Mouse (Mus musculus): ENCODE measurements at regions not wholly inside any gene's neighbourhood (a gene's known extent, or its start where the extent isn't known, plus 50 kb on each side); places are given as distances from the start of the nearest gene placed in this dataset.

DNA sequence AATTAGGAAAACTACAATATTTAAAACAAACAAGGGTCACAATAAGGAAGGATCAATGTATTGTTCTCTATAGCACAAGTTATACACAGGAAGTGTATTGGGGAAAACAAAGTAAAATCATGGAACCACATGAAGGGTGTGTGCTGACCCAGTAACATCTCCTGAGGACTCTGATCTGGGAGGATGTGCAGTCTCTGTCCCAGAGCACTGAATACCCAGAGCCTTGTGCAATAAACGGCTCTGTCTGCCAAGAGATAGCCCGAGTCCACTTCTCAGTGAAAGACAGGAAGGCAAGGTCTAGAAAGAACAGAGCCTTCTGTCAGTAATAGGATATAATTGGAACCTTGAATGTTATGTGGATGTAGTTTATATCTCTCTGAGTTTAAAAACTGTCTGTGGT lies 56.3 kb upstream of the Hbs1l start:
- TF ChIP-seq POLR2A (IDR thresholded peaks at IDR 0.05; ENCODE audit: borderline replicate concordance, extremely low read depth, insufficient read depth, insufficient read length, poor library complexity, severe bottlenecking) = no peak
- no peak for TF ChIP-seq CTCF (IDR thresholded peaks at IDR 0.05; ENCODE audit: borderline replicate concordance, extremely low read depth, insufficient read depth, insufficient read length)
- DNase-seq (ENCODE audit: low read depth) = no peak

DNA sequence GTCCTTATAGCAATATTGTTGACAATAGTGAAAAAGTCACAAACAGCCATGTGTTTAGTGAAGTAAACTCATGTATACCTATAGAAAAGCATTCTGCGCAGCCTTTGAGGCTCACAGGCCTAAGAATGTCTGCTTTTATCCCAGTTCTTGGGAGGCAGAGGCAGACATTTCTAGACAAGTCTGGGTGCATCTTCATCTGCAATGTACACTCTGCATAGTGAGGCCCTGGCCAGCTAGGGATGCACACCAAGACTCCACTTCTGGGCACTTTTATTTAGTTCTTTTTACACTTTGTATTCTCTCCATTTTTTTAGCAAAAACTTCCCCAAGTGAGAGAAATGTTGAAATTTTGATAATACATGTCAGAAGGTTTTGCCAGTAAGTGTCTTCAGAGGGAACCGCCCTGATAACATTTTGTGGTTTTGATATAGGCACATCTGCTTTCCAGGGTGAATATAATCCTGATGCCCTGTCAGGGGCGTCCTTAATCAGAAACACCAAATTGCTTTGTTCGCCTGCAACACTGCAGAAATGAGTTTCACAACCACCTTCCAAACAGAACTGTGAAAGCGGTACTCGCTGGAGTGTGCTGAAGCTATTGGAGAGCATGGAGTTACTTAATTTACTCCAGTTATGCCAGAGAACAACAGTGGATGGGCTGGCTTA lies 54.1 kb upstream of the Hbs1l start:
- TF ChIP-seq POLR2A (IDR thresholded peaks at IDR 0.05; ENCODE audit: borderline replicate concordance, extremely low read depth, insufficient read depth, insufficient read length, poor library complexity, severe bottlenecking) (no peak), CTCF (IDR thresholded peaks at IDR 0.05; ENCODE audit: borderline replicate concordance, extremely low read depth, insufficient read depth, insufficient read length) (no peak)
- no peak for DNase-seq (ENCODE audit: low read depth)

DNA sequence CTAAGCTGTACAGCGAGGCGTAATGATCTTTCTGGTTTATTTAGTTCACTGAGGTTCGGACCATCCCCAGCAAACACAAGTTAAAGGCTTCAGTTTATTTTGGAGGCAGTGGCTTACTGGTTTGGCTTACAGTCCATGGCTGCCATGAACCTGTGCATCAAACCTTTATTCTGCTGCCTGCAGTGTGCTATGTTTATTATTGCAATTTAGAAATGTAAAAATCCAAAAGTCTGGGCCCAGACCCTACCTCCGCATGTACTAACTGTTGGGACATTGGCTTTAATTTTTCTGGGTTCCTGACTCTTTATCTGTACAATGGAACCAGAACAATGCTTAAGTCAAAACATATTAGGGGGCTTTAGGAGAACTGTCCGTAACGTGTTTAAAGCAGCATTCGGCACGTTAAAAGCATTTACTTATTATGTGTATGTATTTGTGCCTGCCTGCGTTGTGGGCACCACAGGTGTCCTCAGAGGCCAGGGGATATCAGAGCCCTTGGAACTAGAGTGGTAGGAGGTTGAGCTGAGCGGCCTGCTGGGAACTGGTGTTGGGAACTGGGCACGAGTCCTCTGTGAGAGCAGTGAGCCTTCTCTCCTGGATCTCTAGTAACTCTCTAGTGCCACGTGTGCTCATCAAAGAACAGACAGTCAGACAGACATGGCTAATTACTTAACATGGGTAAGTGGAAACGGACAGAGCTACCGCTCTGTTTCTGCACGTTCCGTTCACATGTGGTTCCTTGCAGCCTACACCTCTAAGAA lies 53.1 kb upstream of the Hbs1l start:
- no peak for TF ChIP-seq POLR2A (IDR thresholded peaks at IDR 0.05; ENCODE audit: borderline replicate concordance, extremely low read depth, insufficient read depth, insufficient read length, poor library complexity, severe bottlenecking)
- TF ChIP-seq CTCF (IDR thresholded peaks at IDR 0.05; ENCODE audit: borderline replicate concordance, extremely low read depth, insufficient read depth, insufficient read length) = no peak

DNA sequence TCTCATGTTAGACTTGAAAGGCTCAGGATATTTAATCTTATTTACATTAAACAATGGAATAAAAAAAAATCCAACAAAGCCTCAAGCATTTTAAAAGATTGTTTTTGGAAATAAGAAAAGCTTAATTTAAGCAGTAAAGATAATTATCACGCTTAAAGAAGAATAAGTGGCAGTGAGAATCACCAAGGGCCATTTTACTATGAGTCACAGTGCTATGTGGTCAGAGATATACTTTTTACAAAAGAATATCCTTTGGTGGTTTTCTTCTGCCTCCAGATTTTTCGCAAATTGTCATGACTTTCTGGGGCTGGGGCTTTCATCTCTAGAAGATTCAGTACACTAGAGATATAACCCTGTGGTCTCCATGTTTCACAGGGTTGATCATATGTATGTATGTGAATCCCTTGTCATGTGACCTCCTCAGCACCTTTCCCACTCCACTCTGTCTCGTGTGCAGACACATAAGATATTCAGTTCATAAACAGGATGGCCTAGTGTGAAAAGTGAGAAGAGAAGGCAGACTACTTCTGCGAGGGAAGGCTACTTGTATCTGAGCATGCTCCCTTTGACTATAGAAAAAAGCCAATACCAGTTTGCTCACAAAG lies 50.8 kb upstream of the Hbs1l start:
- DNase-seq (ENCODE audit: low read depth) = no peak
- TF ChIP-seq CTCF (IDR thresholded peaks at IDR 0.05; ENCODE audit: borderline replicate concordance, extremely low read depth, insufficient read depth, insufficient read length) (no peak), POLR2A (IDR thresholded peaks at IDR 0.05; ENCODE audit: borderline replicate concordance, extremely low read depth, insufficient read depth, insufficient read length, poor library complexity, severe bottlenecking) (no peak)

More for the DNA sequence above, 53.1 kb upstream of the Hbs1l start:
- DNase-seq (ENCODE audit: low read depth) = no peak

DNA sequence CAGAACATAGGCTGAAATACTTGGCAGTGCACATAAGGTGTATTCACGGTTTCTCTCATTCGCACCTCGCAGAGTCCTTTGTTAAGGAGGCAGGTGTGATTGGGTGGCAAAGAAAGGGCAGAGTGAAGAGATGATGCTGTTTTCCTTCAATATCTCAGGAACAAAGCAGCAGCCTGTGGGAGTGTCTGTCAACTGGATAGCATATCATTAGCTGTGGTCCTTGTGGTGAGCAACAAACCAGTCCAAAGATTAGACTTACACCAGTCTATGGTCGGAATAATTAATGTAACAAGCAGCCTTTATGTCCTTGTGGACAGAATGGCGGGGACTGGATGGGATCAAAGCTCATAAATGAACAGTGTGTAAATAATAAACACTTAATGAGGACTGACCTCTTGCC lies 50.2 kb upstream of the Hbs1l start:
- no peak for DNase-seq (ENCODE audit: low read depth)
- no peak for TF ChIP-seq POLR2A (IDR thresholded peaks at IDR 0.05; ENCODE audit: borderline replicate concordance, extremely low read depth, insufficient read depth, insufficient read length, poor library complexity, severe bottlenecking)
- TF ChIP-seq CTCF (IDR thresholded peaks at IDR 0.05; ENCODE audit: borderline replicate concordance, extremely low read depth, insufficient read depth, insufficient read length) = no peak
